Mouse (Mus musculus): Measurements from ENCODE around the gene Zfp846.

- TF ChIP-seq CTCF (IDR thresholded peaks at IDR 0.05; ENCODE audit: low read depth) (no peak), EP300 (IDR thresholded peaks at IDR 0.05; ENCODE audit: low read depth) (no peak)
Observed at GRCm38 (mm10) chr9:20536598-20536997, 44.5 kb upstream of the Zfp846 start.

All from liver, embryonic 14.5 days (tissue).